Mouse (Mus musculus): ENCODE measurements around the gene Pdzd3. TPM values are rescaled to one million over a fixed set of nuclear protein-coding genes. Genes with fewer than 3 reads are reported as not detected.

The Pdzd3 gene
- polyA plus RNA-seq, 1 experiment from 2014 or later, result 0.12 TPM

GRCm38 (mm10) chr9:44259014-44259413 lies 7.7 kb upstream of the Pdzd3 start:
- Histone ChIP-seq H3K27me3 (ENCODE audit: control insufficient read depth, insufficient read depth, low read length) (no peaks in the 10 kb centered on the region), H3K4me2 (replicated peaks; ENCODE audit: low read depth, low read length) (no peak overlapping the region), H3K4me3 (ENCODE audit: low read depth, low read length) (no peak overlapping the region), H3K27ac (ENCODE audit: low read length) (no peak overlapping the region), H3K4me1 (ENCODE audit: control insufficient read depth, insufficient read depth, low read length) (peaks cover 5% of the 10 kb centered on the region; the same call in 1 of the 2 replicates), H3K9ac (replicated peaks; ENCODE audit: low read depth, low read length) (no peak overlapping the region), H3K9me3 (ENCODE audit: control insufficient read depth, low read depth, low read length) (no peaks in the 10 kb centered on the region), H3K36me3 (ENCODE audit: control insufficient read depth, insufficient read depth, low read length) (0 out of 2 replicates have a peak, but pooled peaks cover 4% of the 10 kb centered on the region)
- 81% methylated on average over 10 of the region's 10 CpGs for WGBS
- no peak for ATAC-seq (ENCODE audit: insufficient number of reproducible peaks, insufficient read depth, low FRiP score, low read depth)

DNA sequence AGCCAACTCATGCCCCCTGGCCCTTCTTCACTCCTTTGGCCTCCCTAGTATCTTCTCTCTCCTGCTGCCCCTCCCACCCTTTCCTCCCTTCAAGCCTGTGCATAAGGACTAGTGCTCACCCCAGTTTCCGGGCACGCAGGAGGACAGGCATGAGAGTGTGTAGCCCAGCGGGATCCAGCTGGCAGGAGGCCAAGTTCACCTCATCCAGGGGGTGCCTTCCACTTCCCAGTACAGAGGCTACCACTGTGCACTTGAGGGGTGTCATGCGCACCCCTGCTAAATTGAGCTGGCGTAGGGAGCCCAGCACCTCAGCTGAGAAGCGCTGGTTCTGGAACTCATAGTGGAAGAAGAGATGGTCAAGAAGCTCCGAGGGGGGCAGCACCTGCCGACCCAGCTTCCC lies 4.9 kb upstream of the Pdzd3 start:
- H3K4me2 ChIP-seq (replicated peaks; ENCODE audit: low read depth, low read length), result no peak overlapping the region
- H3K9me3 ChIP-seq (ENCODE audit: control insufficient read depth, low read depth, low read length), result no peaks in the 10 kb centered on the region
- H3K27ac ChIP-seq (ENCODE audit: low read length), result no peak overlapping the region
- no peaks in the 10 kb centered on the region for H3K36me3 ChIP-seq (ENCODE audit: control insufficient read depth, insufficient read depth, low read length)
- H3K4me3 ChIP-seq (ENCODE audit: low read depth, low read length), result no peak overlapping the region
- peaks cover 8% of the 10 kb centered on the region; the same call in 1 of the 2 replicates for H3K4me1 ChIP-seq (ENCODE audit: control insufficient read depth, insufficient read depth, low read length)
- no peaks in the 10 kb centered on the region for H3K27me3 ChIP-seq (ENCODE audit: control insufficient read depth, insufficient read depth, low read length)
- 82% methylated on average over 8 of the region's 8 CpGs for WGBS
- H3K9ac ChIP-seq (replicated peaks; ENCODE audit: low read depth, low read length), result no peak overlapping the region
- ATAC-seq (ENCODE audit: insufficient number of reproducible peaks, insufficient read depth, low FRiP score, low read depth), result no peak

- Histone ChIP-seq H3K9me3 (ENCODE audit: control insufficient read depth, low read depth, low read length) (no peaks in the 10 kb centered on the region), H3K4me2 (replicated peaks; ENCODE audit: low read depth, low read length) (no peak overlapping the region), H3K4me3 (ENCODE audit: low read depth, low read length) (no peak overlapping the region), H3K27ac (ENCODE audit: low read length) (no peak overlapping the region), H3K4me1 (ENCODE audit: control insufficient read depth, insufficient read depth, low read length) (peaks cover 8% of the 10 kb centered on the region; the same call in 1 of the 2 replicates), H3K27me3 (ENCODE audit: control insufficient read depth, insufficient read depth, low read length) (no peaks in the 10 kb centered on the region), H3K9ac (replicated peaks; ENCODE audit: low read depth, low read length) (no peak overlapping the region), H3K36me3 (ENCODE audit: control insufficient read depth, insufficient read depth, low read length) (no peaks in the 10 kb centered on the region)
- no peak for ATAC-seq (ENCODE audit: insufficient number of reproducible peaks, insufficient read depth, low FRiP score, low read depth)
- 67% methylated on average over 6 of the region's 6 CpGs for WGBS
These were observed 3.9 kb upstream of the Pdzd3 start for GRCm38 (mm10) chr9:44255136-44255521.

DNA sequence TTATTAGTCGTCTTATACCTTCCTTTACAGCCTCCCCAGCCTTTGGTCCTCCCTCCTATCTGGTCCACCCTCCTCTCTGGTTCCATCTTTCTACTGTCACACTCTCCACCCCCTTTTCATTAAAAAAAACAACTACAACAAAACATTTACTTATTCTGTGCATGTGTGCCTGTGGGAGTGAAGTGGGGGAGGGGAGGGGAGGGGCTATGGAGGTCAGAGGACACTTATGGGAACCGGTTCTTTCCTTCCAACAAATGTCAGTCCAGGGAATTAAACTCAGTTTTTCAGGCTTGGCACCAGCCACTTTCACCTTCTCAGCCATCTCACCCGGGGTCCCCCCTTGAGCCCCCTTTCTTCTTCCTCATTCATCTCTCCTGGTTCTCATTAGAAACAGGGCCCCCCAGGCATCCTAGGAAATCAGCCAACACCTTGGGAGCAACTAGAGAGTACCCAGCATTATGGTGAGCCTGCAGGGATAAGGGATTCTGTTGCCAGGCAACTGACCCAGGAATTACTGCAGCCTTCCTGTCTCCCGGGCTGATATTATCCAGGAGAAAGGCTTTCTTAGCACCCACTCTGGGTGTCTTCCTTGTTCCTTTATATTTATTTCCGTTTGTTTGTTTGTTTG lies 3.4 kb upstream of the Pdzd3 start:
- Histone ChIP-seq H3K4me1 (ENCODE audit: control insufficient read depth, insufficient read depth, low read length) (peaks cover 8% of the 10 kb centered on the region; the same call in 1 of the 2 replicates), H3K9ac (replicated peaks; ENCODE audit: low read depth, low read length) (no peak overlapping the region), H3K4me3 (ENCODE audit: low read depth, low read length) (no peak overlapping the region), H3K27ac (ENCODE audit: low read length) (no peak overlapping the region), H3K27me3 (ENCODE audit: control insufficient read depth, insufficient read depth, low read length) (no peaks in the 10 kb centered on the region), H3K4me2 (replicated peaks; ENCODE audit: low read depth, low read length) (no peak overlapping the region), H3K9me3 (ENCODE audit: control insufficient read depth, low read depth, low read length) (no peaks in the 10 kb centered on the region), H3K36me3 (ENCODE audit: control insufficient read depth, insufficient read depth, low read length) (no peaks in the 10 kb centered on the region)
- no peak for ATAC-seq (ENCODE audit: insufficient number of reproducible peaks, insufficient read depth, low FRiP score, low read depth)
- 17% methylated on average over 5 of the region's 5 CpGs for WGBS

GRCm38 (mm10) chr9:44253441-44253840 lies 2.2 kb upstream of the Pdzd3 start:
- Histone ChIP-seq H3K9ac (replicated peaks; ENCODE audit: low read depth, low read length) (no peak overlapping the region), H3K9me3 (ENCODE audit: control insufficient read depth, low read depth, low read length) (no peaks in the 10 kb centered on the region), H3K4me2 (replicated peaks; ENCODE audit: low read depth, low read length) (no peak overlapping the region), H3K27me3 (ENCODE audit: control insufficient read depth, insufficient read depth, low read length) (no peaks in the 10 kb centered on the region), H3K4me1 (ENCODE audit: control insufficient read depth, insufficient read depth, low read length) (peaks cover 8% of the 10 kb centered on the region; the same call in 1 of the 2 replicates), H3K27ac (ENCODE audit: low read length) (no peak overlapping the region), H3K36me3 (ENCODE audit: control insufficient read depth, insufficient read depth, low read length) (no peaks in the 10 kb centered on the region), H3K4me3 (ENCODE audit: low read depth, low read length) (no peak overlapping the region)
- ATAC-seq (ENCODE audit: insufficient number of reproducible peaks, insufficient read depth, low FRiP score, low read depth), result no peak
- WGBS, result 68% methylated on average over 6 of the region's 6 CpGs

DNA sequence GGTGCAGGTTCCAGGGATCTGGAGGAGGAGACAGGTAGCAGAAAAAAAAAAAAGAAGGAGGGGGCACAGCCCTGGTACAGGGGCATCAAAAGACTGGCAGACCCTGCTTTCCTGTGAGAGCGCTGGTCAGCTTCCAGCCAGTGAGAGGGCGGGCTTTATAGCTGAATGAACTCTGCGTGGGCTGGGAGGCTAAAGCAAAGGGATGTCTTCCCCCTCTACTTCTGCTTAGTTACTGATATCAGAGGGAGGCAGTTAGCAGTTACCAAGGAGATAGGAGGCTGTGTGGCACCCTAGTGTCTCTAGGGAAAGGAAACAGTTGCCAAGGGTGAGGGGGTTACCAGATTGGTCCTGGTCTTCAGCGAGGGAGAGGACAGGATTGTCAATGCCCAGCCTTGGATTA lies 826 bp downstream of the Pdzd3 start:
- Histone ChIP-seq H3K27me3 (ENCODE audit: control insufficient read depth, insufficient read depth, low read length) (no peaks in the 10 kb centered on the region), H3K9me3 (ENCODE audit: control insufficient read depth, low read depth, low read length) (no peaks in the 10 kb centered on the region), H3K27ac (ENCODE audit: low read length) (no peak overlapping the region), H3K4me1 (ENCODE audit: control insufficient read depth, insufficient read depth, low read length) (peaks cover 8% of the 10 kb centered on the region; the same call in 1 of the 2 replicates), H3K4me3 (ENCODE audit: low read depth, low read length) (no peak overlapping the region), H3K4me2 (replicated peaks; ENCODE audit: low read depth, low read length) (no peak overlapping the region), H3K36me3 (ENCODE audit: control insufficient read depth, insufficient read depth, low read length) (no peaks in the 10 kb centered on the region), H3K9ac (replicated peaks; ENCODE audit: low read depth, low read length) (no peak overlapping the region)
- WGBS, result 53% methylated on average over 4 of the region's 4 CpGs
- ATAC-seq (ENCODE audit: insufficient number of reproducible peaks, insufficient read depth, low FRiP score, low read depth), result no peak

DNA sequence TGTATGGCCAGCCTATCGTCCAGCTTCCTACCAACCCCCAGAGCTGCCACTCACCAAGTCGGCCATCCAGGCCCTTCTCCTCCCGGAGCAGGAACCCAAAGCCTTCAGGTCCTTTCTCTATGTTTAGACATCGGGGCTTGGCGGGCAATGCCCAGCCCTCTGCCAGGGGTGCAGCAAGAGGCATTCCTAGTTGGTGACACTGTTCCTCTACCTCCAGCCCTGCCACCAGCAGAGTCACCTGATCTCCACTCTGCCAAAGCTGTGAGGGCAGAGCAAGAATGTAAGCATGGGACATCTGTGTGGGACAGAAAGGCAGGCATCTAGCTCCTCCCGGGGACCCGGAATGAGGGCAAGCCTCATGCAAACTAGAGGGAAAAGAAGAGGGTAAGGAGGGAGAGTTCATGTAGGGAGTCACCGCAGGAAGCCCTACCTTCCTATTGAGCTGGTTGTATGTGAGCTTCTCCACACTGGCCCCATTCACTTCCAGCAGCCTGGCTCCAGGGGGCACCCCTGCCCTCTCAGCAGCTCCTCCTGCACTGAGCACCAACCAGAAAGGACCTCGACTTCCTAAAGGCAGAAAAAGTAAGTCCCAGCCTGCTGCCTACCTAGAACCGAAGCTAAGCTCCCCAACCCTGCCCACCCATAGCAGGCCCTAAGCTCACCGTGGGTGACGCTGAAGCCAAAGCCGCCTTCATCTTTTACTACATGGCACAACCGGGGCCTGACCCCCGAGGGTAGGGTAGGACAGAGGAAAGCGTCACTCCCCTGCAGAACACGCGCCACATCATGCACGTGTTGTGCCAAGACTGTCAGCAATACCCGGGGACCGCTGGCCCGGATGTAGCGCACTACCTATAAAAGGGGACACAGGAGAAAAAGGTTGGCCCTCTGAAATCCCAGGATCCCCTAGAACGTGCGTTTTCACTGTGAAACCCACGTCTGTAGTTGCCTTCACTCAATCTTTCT lies 1.8 kb downstream of the Pdzd3 start:
- Histone ChIP-seq H3K27me3 (ENCODE audit: control insufficient read depth, insufficient read depth, low read length) (no peaks in the 10 kb centered on the region), H3K9me3 (ENCODE audit: control insufficient read depth, low read depth, low read length) (no peaks in the 10 kb centered on the region), H3K9ac (replicated peaks; ENCODE audit: low read depth, low read length) (no peak overlapping the region), H3K4me3 (ENCODE audit: low read depth, low read length) (no peak overlapping the region), H3K4me2 (replicated peaks; ENCODE audit: low read depth, low read length) (no peak overlapping the region), H3K27ac (ENCODE audit: low read length) (no peak overlapping the region), H3K4me1 (ENCODE audit: control insufficient read depth, insufficient read depth, low read length) (peaks cover 3% of the 10 kb centered on the region; the same call in 1 of the 2 replicates), H3K36me3 (ENCODE audit: control insufficient read depth, insufficient read depth, low read length) (no peaks in the 10 kb centered on the region)
- 47% methylated on average over 26 of the region's 26 CpGs for WGBS
- peak; percentile 77; the same call in 1 of the 2 replicates for ATAC-seq (ENCODE audit: insufficient number of reproducible peaks, insufficient read depth, low FRiP score, low read depth)

GRCm38 (mm10) chr9:44247907-44248306 lies 3.4 kb downstream of the Pdzd3 start:
- Histone ChIP-seq H3K9ac (replicated peaks; ENCODE audit: low read depth, low read length) (no peak overlapping the region), H3K9me3 (ENCODE audit: control insufficient read depth, low read depth, low read length) (no peaks in the 10 kb centered on the region), H3K36me3 (ENCODE audit: control insufficient read depth, insufficient read depth, low read length) (no peaks in the 10 kb centered on the region), H3K27ac (ENCODE audit: low read length) (no peak overlapping the region), H3K27me3 (ENCODE audit: control insufficient read depth, insufficient read depth, low read length) (no peaks in the 10 kb centered on the region), H3K4me3 (ENCODE audit: low read depth, low read length) (no peak overlapping the region), H3K4me2 (replicated peaks; ENCODE audit: low read depth, low read length) (no peak overlapping the region), H3K4me1 (ENCODE audit: control insufficient read depth, insufficient read depth, low read length) (no peaks in the 10 kb centered on the region)
- no peak for ATAC-seq (ENCODE audit: insufficient number of reproducible peaks, insufficient read depth, low FRiP score, low read depth)
- WGBS, result 77% methylated on average over 6 of the region's 6 CpGs

All from stomach, embryonic 14.5 days (tissue).